Mouse (Mus musculus): ENCODE results near the gene Lrrc1.

The Lrrc1 gene

GRCm38 (mm10) chr9:77385611-77386010 lies 159.1 kb downstream of the Lrrc1 start:
- no peak for DNase-seq (ENCODE audit: low spot score)

- DNase-seq (ENCODE audit: low spot score), result no peak
Observed at GRCm38 (mm10) chr9:77384651-77385050, 160.0 kb downstream of the Lrrc1 start.

GRCm38 (mm10) chr9:77383951-77384350 lies 160.7 kb downstream of the Lrrc1 start:
- DNase-seq (ENCODE audit: low spot score), result no peak

GRCm38 (mm10) chr9:77382514-77382913 lies 162.2 kb downstream of the Lrrc1 start:
- DNase-seq (ENCODE audit: low spot score), result no peak

- DNase-seq (ENCODE audit: low spot score), result peak; percentile 76
Observed at GRCm38 (mm10) chr9:77381565-77381964, 163.1 kb downstream of the Lrrc1 start.
